Mouse (Mus musculus) regulatory T cell (primary cell): ENCODE results near the gene Gm9508.

Source experiments
- in situ Hi-C: fragments of 300-600 bp; cut with MboI, MseI; formaldehyde crosslinking; loops from one replicate; pipeline ENCODE4 v1.15.1; 2025; ENCODE audit warnings: high pct_unique_total_duplicates

Gene Gm9508

DNA sequence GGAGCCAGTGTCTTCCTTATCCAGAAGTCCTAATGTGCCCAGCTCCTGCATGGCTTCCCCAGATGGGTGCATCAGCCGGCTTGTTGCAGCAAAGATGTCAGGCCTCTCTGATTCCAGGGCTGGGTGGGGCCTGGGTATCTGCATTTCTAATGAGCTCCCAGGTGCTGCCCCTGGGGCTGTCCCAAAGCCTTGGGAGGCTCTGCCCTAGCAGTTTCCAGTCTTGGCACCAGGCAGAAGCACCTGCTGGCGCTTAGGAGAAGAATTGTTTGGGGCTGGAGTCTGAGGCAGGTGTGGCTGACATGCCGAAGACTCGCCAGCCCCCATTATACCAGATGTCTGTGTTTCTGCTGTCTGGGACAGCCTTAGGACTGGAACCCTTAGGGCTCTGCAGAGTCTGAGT, 26.3 kb downstream of the Gm9508 start:
- in situ Hi-C loops: loop anchor here (5.0 kb wide), 1 partner anchor 42 kb away; the partner anchor contains the start of gene Gm10024

GRCm38 (mm10) chr10:77667402-77667801, 29.6 kb downstream of the Gm9508 start:
- in situ Hi-C loops: no loop called here

DNA sequence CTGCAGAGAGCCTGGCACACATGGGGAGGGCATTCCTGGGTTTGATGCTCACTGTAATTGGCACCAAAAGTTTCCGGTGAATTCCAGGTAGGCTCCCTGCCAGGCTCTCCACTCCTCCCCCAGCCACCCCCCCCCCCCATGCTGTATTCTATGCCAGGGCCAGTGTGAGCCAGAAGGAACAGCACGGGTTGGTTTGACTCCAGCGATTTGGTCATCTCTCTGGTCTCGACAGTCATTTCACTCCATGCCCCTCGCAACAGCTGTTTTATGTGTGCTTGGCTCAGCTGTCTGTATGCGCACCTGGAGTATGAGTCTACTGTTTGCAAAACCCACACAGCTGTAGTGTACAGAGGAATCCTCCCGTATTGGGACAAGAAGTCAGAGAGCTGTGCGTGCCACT, 30.7 kb downstream of the Gm9508 start:
- in situ Hi-C loops: no loop called here

DNA sequence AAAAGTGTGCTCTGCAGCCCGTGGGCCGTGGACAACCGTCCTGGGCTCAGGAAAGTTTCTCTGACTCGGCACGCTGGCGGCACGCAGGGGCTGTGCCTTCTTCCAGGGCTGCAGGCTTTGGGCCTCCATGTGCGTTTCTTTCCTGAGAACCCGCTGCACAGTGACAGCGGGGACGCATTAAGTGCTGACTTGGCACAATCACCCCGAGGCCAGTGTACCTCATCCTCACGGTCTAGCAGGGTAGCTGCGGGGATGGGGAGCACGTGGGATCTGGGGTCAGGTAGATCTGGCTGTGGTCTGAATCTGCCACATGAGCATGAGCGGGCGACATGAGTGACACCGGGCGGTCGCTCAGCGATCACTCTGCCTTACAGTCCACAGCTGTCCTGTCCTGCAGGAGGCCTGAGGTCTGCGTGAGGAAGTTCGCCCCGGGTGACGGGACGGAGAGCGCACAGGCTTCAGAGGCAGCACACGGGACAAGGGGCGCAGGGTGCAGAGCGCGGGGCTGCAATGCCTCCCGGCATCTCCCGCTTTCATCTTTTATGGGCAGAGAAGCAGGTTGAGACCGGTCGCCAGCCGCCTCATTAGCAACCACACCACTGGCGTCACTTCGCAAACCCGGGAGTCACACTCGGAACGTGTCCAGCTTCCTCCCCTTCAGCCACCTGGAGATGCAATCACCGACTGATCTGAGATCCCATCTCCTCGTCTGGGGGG, 32.9 kb downstream of the Gm9508 start:
- in situ Hi-C loops: no loop called here

GRCm38 (mm10) chr10:77658286-77658994, 38.6 kb downstream of the Gm9508 start:
- in situ Hi-C loops: no loop called here

DNA sequence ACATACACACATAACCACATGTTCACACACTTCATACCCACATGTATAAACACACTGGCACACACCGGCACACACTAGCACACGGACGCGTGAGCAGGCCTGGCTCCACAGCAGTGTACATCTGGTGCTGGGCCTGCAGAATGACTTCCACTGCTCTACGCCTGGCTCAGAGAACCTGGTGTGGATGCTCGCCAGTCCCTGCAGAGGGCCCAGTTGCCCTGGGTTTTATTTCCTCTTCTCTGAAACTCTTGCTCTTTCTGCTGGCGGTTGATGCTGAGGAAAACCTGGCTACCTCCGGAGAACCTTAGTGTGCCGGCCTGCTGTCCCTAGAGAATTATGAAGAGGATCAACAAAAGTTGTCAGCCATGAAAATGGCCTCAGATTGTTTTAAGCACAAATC, 45.0 kb downstream of the Gm9508 start:
- in situ Hi-C loops: no loop called here

- in situ Hi-C loops: no loop called here
Measured at GRCm38 (mm10) chr10:77647901-77648300, 49.1 kb downstream of the Gm9508 start.

- in situ Hi-C loops: no loop called here
Measured at GRCm38 (mm10) chr10:77647461-77647860, 49.6 kb downstream of the Gm9508 start.
